Mouse (Mus musculus): Measurements from ENCODE around the gene Dctn2. TPM values are rescaled to one million over a fixed set of nuclear protein-coding genes. Genes with fewer than 3 reads are reported as not detected.

Gene Dctn2
- polyA plus RNA-seq, 3 experiments from 2014 or later: 54.0 to 61.1 (median 56.9) TPM

DNA sequence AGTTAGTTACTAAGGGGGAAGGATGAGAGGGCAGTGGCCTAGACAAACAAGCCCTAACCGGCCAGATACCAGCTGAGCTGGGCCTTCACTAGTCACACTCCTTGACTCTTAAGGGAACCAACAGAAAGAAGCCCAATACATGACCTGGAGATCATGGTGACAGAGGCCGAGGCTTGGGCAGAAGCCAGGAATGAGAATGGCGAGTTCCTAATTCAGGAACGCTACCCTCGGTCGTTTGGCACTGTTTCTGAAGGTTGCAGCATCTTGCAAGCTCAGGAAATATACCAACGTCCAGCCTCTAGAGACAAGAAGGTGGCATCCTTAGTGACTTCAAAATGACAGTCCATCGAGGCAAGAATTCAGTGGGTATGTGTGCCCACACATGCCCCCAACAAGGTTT is 1.8 kb upstream of the Dctn2 start:
- ATAC-seq: no peak

DNA sequence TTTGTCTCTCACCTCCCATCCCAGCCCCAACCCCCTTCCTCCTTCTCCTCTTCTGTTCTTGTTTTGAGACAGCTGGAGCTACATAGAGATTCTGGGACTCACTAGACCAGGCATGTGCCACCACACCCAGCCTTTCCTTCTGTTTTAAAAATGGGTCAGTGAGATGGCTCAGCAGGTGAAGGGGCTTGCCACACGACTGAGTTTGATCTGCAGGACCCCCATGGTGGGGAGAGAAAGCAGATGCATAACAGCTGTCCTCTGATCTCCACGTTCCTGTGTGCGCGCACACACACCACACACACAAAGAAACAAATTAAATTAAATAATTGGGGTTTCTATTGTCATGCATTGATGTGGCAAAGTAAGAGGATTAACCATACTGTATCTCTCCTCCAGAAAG is 1.2 kb upstream of the Dctn2 start:
- no peak for ATAC-seq

DNA sequence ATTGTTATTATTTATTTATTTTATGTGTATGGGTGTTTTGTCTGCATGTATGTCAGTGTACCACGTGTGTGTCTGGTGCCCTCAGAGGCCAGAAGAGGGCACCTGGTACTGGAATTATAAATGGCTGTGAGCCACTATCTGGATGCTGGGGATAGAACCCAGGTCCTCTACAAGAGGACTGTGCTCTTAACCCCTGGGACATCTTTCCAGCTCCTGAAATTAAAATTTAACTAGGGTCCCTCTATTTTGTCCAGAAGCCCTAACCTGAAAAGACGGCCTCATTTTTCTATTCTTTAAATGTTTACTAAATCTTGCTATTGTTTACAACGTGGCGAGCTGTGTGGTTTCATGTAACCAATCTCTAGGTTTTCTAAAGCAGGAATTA is 449 bp upstream of the Dctn2 start:
- ATAC-seq: no peak

DNA sequence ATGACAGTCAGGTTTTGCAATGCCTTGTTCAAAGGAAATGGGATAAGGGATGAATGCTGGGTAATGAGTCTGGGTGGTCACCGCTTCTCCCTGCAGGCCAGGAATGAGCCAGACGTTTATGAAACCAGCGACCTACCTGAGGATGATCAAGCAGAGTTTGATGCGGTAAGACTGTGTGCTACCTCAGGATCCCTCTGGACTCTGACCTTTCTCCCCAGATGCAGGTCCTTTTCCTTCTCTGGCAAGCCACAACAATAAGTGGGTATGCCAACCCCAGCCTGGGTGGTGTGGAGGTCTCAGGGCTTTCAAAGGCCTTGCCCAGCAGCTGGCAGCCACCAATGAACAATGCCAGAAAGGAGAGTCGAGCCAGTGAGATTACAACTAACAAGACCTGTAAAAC is 1.1 kb downstream of the Dctn2 start:
- no peak for ATAC-seq

DNA sequence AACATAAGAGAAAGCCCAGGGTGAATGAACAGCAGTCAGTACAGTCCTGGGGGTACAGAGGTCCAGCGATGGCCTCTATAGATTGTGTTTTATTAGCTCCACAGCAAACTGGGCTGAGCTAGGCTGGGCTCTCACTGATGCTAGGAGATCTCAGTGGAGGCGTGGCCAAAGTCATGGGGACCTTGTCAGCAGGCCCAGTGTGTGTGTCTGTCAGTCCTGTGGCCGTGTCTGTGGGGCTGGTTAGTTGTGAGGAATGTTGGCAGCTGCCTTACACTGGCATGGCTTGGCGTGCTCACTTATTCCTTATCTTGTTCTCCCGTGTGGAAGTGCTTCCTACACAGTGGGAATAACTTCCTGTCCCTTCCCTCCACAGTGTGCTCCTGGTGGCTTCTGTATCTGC is 2.2 kb downstream of the Dctn2 start:
- ATAC-seq: no peak

GRCm38 (mm10) chr10:127269036-127269435 is 2.9 kb downstream of the Dctn2 start:
- no peak for ATAC-seq

DNA sequence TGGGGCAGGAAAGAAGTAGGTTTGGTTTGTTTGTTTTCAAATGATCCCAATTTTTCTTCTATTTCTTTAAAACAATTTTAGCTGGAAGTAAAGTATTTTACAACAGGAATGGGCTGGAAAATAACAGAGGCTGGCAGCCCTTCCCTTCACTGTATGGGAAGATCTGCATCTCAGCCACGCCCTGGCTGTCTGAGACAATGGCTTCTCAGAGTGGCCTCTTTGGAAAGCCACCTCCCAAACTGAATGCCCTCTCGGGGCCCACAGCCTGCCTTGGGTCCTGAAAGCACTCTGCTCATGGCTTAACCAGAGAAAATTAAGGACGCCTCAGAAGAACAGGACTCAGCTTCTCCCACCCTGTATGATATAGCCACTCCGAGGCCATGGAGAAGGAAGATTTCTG is 3.7 kb downstream of the Dctn2 start:
- no peak for ATAC-seq

DNA sequence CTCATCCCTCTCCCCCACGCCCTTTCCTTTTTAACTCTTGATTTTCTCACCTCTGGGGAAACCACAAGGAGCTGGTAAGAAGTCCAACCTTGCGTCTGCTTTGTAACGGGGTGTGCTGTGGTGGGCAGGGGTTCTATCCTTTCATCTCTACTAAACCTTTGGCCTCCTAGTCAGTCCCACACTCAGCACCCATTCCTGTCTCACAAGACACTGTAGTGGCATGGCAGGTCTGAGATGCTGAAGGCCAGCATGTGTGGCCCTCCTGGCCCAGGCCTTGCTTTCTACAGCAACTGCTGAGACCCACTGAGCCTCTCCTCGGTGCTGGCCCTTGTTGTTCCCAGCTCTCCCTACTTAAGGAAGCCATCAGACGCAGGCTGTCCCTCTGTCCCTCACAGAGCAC is 6.2 kb downstream of the Dctn2 start:
- no peak for ATAC-seq

DNA sequence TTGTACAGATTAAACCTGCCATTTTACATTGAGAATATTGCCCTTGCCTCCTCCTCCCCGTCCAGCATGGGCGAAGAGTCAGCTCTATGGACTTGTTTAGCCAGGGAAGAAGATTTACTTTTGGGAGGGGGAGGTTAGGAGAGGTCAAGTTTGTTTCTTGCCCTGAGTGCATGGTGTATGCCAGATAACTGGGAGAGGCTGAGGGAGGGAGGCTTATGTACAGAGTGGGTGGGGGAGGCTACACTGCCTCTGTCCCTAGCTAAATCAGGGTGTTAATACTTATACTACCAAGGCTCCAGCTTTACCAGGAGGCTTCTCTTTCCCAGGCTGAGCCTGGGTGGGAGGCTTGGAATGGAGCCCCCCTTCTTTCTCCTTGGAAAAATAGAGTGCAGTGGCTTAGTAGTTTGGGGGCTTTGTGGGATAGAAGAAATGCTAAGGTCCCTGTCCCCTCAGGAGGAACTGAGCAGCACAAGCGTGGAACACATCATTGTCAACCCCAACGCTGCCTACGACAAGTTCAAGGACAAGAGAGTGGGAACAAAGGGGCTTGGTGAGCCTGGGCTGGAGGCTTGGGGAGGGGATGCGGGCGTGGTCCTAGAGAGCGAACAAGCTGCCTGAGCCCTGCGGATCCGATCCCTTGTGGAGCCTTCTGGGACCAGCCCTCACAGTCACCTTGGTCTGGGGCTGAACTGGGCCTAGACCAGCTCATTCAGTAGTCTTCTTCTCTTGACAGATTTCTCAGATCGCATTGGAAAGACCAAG is 8.3 kb downstream of the Dctn2 start:
- ATAC-seq: no peak

GRCm38 (mm10) chr10:127279730-127280129 is 13.6 kb downstream of the Dctn2 start:
- no peak for ATAC-seq

GRCm38 (mm10) chr10:127281316-127281715 is 15.1 kb downstream of the Dctn2 start:
- no peak for ATAC-seq

- ATAC-seq: no peak
These were observed 16.6 kb downstream of the Dctn2 start for GRCm38 (mm10) chr10:127282620-127283215.

GRCm38 (mm10) chr10:127284105-127284622 is 18.0 kb downstream of the Dctn2 start:
- no peak for ATAC-seq

- no peak for ATAC-seq
These were observed 18.7 kb downstream of the Dctn2 start for GRCm38 (mm10) chr10:127284724-127285500.

DNA sequence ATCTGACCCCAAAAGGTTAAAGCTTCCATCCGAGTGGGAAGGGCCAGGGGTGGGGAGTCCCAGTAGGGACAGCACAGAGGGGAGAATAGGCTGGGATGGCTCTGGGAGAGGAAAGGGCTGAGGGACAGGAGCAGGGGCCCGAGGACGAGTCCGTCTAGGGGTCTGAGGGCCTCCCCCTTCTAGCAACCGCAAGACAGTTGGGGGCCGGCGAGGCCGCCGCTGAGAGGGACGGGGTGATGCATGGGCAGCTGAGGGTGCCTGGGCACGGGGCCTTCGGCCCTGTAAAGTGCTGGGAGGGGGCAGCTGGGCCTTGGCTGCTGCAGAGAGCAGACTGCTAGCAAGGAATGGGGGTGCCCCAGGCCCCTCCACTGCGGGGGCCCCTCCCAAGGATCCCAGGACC is 19.5 kb downstream of the Dctn2 start:
- ATAC-seq: no peak

DNA sequence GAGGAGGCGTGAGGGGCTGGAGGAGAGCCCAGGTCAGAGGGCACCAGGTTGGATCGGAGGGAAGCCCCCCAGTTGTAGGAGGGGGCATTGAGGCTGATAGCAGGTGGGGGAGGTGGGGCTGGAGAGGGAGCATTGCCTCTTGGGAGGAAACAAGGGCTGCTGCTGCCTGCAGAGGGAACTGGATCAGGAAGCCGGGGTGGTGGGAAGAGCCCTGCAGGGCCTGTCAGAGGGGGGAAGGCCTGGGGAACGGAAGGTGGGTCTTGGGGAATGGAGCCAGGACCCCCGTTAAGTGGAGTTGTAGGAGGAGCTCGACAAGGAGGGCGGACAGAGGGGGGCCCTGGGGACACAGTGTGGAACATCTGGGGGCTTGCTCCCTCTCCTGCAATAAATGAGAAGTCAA is 20.0 kb downstream of the Dctn2 start:
- ATAC-seq: no peak

- ATAC-seq: no peak
These were observed 20.6 kb downstream of the Dctn2 start for GRCm38 (mm10) chr10:127286730-127287129.

GRCm38 (mm10) chr10:127287271-127287935 is 21.2 kb downstream of the Dctn2 start:
- ATAC-seq: no peak

GRCm38 (mm10) chr10:127287936-127288293 is 21.7 kb downstream of the Dctn2 start:
- no peak for ATAC-seq

GRCm38 (mm10) chr10:127288328-127288799 is 22.2 kb downstream of the Dctn2 start:
- no peak for ATAC-seq

DNA sequence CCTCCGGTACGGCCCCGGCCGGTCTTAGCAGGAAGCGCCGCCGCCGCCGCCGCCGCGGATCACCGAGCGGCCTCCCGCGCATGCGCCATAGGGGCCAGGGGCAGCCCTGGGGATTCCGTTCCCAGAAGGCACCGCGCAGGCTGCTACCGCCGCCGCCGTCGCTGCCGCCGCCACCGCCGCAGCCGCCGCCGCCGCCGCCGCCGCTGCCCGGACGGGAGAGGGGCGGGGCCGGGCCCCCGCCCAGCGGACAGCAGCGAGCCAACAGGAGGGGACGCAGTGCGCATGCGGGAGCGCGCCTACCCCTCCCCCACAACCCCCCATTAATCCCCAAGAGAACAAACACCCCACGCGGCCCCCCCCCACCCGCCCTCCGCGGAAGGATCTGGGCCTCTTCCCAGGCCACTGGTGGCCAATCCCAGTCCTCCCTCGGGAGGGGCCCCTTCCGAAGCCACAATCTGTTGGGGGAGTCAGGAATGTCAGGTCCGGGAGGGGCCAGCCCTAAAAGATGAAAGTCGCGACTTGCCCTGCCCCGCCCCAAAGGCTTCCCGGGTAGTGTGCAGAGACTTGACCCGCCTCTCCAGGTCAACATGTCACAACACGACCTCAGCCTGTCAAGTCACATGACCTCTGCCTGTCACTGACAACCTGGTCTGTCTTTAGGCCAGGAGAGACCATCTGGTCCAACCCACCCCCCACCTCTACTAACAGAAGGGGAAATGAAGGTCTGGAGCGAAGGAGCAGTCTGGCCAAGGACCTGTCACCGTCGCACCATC is 22.8 kb downstream of the Dctn2 start, which contains the start of gene Mbd6:
Gene Mbd6, minus strand, starts transcription at position 219 of the 773 bp plus-strand sequence.
- ATAC-seq: peak; percentile 28

Measured in inflammation-experienced regulatory T-cells, adult 6 months (primary cell).